Mouse (Mus musculus) c-Kit-positive CD71-positive TER-119-negative erythroid progenitor cells, embryonic 14.5 days (primary cell): ENCODE results near the gene Dhcr7.

ENCODE experiments used
- DNase-seq: peaks from one replicate; pipeline ENCODE4 v3.0.0-alpha.2; 2013; ENCODE audit warnings: low read depth

The Dhcr7 gene

DNA sequence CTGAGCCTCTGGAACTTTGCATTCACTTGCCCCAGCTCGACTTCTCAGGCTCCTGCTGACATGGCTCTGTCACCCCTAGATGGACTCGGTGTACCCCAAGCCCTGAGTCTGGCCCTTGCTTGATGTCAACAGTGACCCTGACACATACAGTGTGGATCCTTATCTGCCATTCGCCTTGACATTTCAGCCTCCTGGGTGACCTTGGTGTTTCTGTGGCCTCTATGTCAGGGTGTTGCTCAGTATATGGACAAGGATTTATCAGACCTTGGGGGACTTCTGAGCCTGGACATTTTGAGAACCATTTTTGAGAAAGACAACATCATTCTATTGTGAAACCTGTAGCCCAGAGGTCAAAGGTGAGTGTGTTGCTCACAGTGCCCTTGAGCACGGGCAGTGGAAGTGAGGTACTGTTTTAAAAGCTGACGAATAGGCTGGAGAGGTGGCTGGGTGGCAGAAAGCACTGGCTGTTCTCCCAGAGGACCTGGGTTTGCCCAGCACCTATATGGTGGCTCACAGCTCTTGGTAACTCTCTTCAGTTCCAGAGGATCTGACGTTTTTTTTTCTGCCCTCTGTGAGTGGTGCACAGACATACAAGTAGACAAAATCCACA lies 10.7 kb downstream of the Dhcr7 start:
- no peak for DNase-seq

DNA sequence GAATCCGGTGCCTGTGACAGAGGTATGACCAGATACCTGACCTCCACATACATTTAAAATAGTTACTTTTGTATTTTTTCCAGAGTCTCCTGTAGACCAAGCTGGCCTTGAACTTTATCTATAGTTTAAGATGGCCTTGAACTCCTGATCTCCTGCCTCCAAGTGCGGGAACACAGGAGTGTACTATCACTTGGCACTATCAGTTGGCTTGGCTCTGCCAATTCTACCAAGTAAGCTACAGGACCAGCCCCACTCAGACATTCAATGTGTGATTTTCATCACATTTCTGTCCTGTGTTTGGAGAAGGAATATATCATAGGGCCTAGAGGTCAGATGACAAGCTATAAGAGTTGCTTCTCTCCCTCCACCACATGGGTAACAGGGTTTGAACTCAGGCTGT lies 11.4 kb downstream of the Dhcr7 start:
- DNase-seq = no peak

DNA sequence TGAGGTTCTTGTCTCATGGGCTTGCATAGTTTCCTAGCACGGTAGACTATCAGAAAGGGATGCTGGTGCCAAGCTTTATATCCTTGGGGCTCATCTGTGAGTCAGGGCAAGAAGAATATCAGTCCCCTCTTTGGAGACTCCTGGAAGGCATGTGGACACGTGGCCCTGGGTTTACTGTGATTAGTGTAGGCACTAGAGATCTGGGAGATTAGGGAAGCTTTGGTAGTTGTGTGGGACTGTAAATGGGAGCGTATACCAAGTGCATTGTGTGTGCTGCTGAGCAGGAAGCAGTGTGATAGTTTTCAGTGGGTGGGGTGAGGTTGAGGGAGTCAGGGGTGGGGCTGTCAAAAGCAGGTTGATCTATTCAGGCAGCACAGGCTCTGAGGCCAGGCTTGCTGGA lies 12.0 kb downstream of the Dhcr7 start:
- DNase-seq = no peak

- DNase-seq = no peak
Measured at GRCm38 (mm10) chr7:143837705-143838358, 14.9 kb downstream of the Dhcr7 start.

GRCm38 (mm10) chr7:143840121-143840520 lies 17.2 kb downstream of the Dhcr7 start:
- DNase-seq = no peak

GRCm38 (mm10) chr7:143841301-143841700 lies 18.4 kb downstream of the Dhcr7 start:
- no peak for DNase-seq

GRCm38 (mm10) chr7:143848127-143848767 lies 25.3 kb downstream of the Dhcr7 start:
- DNase-seq = no peak

- DNase-seq = no peak
Measured at GRCm38 (mm10) chr7:143848768-143849482, 26.0 kb downstream of the Dhcr7 start.

DNA sequence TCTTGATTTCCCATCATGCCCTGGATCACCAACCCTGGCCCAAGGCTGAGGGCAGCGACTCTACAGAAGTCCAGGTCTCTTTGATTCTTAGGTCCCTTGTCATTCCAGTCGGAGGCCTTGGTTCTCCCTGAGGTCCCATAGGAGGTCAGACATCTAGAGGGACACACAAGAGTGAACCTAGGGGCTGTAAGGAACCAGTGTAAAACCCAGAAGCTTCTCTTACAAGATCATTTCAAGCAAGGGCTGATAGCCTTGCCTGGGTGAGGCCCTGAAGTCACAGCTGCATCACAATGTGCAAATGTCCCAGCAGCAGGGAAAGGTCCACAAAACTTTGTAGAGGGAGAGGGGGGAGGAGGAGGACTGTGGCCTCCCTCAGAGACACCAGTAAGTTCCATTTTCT lies 43.6 kb downstream of the Dhcr7 start, which contains the start of gene Gm498:
Gm498 (plus strand) TSS at position 301 of the 400 bp plus-strand sequence.
- no peak for DNase-seq

DNA sequence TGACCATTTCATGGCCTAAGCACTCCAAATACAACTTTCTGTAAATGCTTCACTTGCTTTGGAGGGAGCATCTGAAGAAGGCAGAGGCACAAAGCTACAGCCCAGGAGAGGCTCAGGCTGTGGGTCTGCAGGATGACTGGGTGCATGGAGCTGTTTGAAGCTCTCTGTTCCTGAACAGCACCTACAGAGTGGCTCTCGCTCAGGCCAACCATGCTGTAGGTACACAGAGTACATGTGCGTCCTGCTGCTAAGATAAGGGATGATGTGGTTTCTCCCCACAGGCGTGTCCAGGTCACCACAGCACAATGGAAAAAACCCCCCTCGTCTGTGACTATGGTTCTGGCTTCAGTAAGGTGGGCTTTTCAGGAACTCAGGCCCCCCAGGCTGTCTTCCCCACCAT lies 45.9 kb downstream of the Dhcr7 start:
- DNase-seq = no peak

DNA sequence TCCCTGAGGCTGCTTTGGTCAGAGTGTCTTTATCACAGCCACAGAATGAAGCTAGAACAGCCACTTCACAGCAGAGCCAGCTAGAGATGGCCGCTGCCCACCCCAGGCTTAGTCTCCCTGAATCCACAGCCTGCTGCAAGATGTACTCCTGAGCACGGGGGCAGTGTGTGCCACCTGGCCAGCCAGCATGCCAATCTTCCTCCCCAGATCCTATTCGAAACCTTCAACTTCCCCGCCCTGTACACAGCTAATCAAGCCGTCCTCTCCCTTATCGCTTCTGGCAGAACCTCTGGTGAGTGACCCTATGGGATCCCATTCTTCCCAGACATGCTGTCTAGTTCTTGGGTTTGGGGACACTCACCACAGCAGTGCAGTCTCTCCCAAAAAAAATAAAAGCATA lies 60.8 kb downstream of the Dhcr7 start:
- DNase-seq = peak; percentile 16

DNA sequence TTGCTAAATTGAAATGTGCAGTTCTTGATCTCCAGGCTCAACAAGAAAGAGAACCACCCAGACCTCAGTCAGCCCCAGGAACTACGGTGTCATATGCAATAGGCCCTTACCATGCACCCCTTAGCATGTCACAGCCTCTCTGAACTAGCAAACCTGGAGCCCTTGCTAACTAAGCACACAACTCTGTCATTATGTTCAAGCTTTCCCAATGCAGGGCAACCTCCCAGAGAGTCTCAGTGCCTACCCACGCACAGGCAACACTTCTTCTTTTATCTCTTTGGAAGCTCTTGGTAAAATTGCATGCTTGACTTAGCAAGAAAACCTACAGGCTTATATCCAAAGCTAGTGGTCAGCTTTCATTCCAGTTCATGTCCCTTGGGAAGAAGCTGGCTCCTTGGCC lies 68.2 kb downstream of the Dhcr7 start:
- DNase-seq = no peak

DNA sequence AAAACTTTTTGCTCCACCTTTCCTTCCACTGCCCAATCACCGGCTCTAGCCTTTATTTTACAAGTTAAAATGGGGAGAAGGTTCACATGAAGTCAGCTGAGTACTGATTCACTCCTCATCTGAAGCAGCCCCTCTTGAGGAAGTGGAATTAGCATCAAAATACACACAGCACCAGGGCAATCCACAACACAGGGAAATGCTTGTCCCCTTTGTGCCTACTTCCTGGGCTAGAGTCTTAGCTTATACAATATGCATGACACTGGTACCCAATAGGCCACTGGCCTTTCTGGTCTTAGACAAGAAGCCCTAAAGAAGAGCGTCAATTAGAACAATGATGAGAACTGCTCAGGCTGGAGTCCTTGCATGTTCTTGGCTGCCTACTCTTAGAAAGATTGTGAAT lies 69.4 kb downstream of the Dhcr7 start:
- DNase-seq = no peak
